In the genomic region with DNA sequence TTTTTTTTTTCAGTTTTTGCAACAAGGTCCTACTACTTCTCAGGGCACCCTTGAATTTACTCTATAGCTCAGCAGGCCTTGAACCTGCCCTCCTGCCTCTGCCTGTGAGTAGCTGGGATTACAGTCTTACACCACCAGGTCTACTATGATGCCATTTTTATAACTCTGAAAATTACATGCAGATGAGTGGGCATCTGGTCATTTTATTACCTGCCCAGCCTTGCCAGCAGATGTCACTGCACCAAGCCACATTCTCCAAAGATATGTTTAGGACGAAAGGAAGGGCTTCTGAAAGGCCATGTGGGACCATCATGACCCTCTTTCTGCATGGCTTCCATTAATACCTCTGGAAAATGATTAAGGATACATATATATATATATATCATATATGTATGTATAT, we compare ENCODE assay signal across 18 mouse cellular contexts. TPM values are rescaled to one million over a fixed set of nuclear protein-coding genes. Genes with fewer than 3 reads are reported as not detected.
DNase-seq lines count a peak whose midpoint lies in the region; ATAC-seq and TF ChIP-seq lines count a peak whose summit lies in the region.
"Had no signal": no experiment of that assay in that cellular context is flagged by ENCODE, and none has a peak within 500 bp of the region (broad histone marks: within the 10 kb centered on the region; RNA-seq: fewer than 3 reads in every experiment).

No protein-coding gene starts in this region.

- H3K9me3 ChIP-seq in lung, embryonic 14.5 days (ENCODE audit: low read depth, low read length), result no peaks in the 10 kb centered on the region
- H3K9me3 ChIP-seq in liver, embryonic 13.5 days (replicated peaks), result no peaks in the 10 kb centered on the region
- H3K9me3 ChIP-seq in limb, embryonic 10.5 days (replicated peaks), result no peaks in the 10 kb centered on the region
- H3K9me3 ChIP-seq: embryonic facial prominence, embryonic 10.5 days; forebrain, embryonic 13.5 days; midbrain, embryonic 12.5 days had no signal

- intact Hi-C loops in heart, adult 2 months (cut with DNase I), result loop anchor here (1.0 kb wide), 1 partner anchor 201 kb away; no protein-coding TSS in a partner anchor
- intact Hi-C loops in heart, postnatal 25 days (cut with DNase I), result loop anchor here (2.0 kb wide), 1 partner anchor 201 kb away; no protein-coding TSS in a partner anchor

- H3K27ac ChIP-seq in heart, adult 2 months, result no peak overlapping the region
- H3K27ac ChIP-seq in lung, embryonic 14.5 days (ENCODE audit: low read depth), result no peak overlapping the region
- H3K27ac ChIP-seq in liver, embryonic 13.5 days, result peak overlapping the region; percentile 85
- H3K27ac ChIP-seq in limb, embryonic 10.5 days, result no peak overlapping the region
- H3K27ac ChIP-seq: embryonic facial prominence, embryonic 10.5 days; forebrain, embryonic 13.5 days; midbrain, embryonic 12.5 days had no signal

- no peak overlapping the region for H3K4me3 ChIP-seq in heart, adult 2 months
- H3K4me3 ChIP-seq in lung, embryonic 14.5 days (ENCODE audit: low read depth, low read length), result no peak overlapping the region
- no peak overlapping the region for H3K4me3 ChIP-seq in liver, embryonic 13.5 days (replicated peaks)
- H3K4me3 ChIP-seq in limb, embryonic 10.5 days, result no peak overlapping the region
- H3K4me3 ChIP-seq: embryonic facial prominence, embryonic 10.5 days; forebrain, embryonic 13.5 days; midbrain, embryonic 12.5 days had no signal

- DNase-seq in heart, adult 2 months, result no peak
- no peak for DNase-seq in heart, postnatal 25 days (ENCODE audit: low spot score)
- peak; percentile 31 for DNase-seq in lung, embryonic 14.5 days
- no peak for DNase-seq in lung, adult 18-20 months
- no peak for DNase-seq in liver, embryonic 13.5 days
- DNase-seq in splenic B cell, adult 2 months (ENCODE audit: low read depth, low spot score), result peak; percentile 37
- DNase-seq in limb, embryonic 10.5 days (ENCODE audit: low spot score), result no peak
- no peak for DNase-seq in retina, embryonic 14.5 days (ENCODE audit: low spot score)
- DNase-seq: adrenal gland, adult 2 months; gastrocnemius, postnatal 10 days; kidney, adult 9 months; retina, postnatal 1 day; thymus, postnatal 14 days had no signal

- no peak for ATAC-seq in lung, embryonic 14.5 days (ENCODE audit: insufficient read depth)
- ATAC-seq in liver, embryonic 13.5 days (ENCODE audit: low read depth), result no peak
- ATAC-seq: forebrain, embryonic 13.5 days had no signal

- H3K4me1 ChIP-seq in heart, adult 2 months (ENCODE audit: control insufficient read depth, insufficient read depth, low read length), result no peaks in the 10 kb centered on the region
- H3K4me1 ChIP-seq in lung, embryonic 14.5 days (ENCODE audit: insufficient read depth), result no peaks in the 10 kb centered on the region
- H3K4me1 ChIP-seq in liver, embryonic 13.5 days (replicated peaks), result peaks cover 57% of the 10 kb centered on the region
- H3K4me1 ChIP-seq in limb, embryonic 10.5 days, result no peaks in the 10 kb centered on the region
- H3K4me1 ChIP-seq: embryonic facial prominence, embryonic 10.5 days; forebrain, embryonic 13.5 days; midbrain, embryonic 12.5 days had no signal

- H3K27me3 ChIP-seq in heart, adult 2 months (ENCODE audit: control insufficient read depth, insufficient read depth, low read length), result no peaks in the 10 kb centered on the region
- H3K27me3 ChIP-seq in lung, embryonic 14.5 days (ENCODE audit: insufficient read depth, low read length), result no peaks in the 10 kb centered on the region
- peaks cover 3% of the 10 kb centered on the region; the same call in 1 of the 2 replicates for H3K27me3 ChIP-seq in liver, embryonic 13.5 days
- H3K27me3 ChIP-seq in splenic B cell, adult 2 months (ENCODE audit: control insufficient read depth, insufficient read depth, low read length, poor library complexity, severe bottlenecking), result no peaks in the 10 kb centered on the region
- no peaks in the 10 kb centered on the region for H3K27me3 ChIP-seq in limb, embryonic 10.5 days (ENCODE audit: low read depth, poor library complexity, severe bottlenecking)
- H3K27me3 ChIP-seq: forebrain, embryonic 13.5 days; midbrain, embryonic 12.5 days had no signal

- 42% methylated on average over 1 of the region's 1 CpGs for whole genome bisulfite sequencing in heart, adult 2 months
- 56% methylated on average over 1 of the region's 1 CpGs for WGBS in lung, embryonic 14.5 days
- WGBS in liver, embryonic 13.5 days (ENCODE audit: insufficient replicate concordance), result 50% methylated on average over 1 of the region's 1 CpGs
- WGBS in limb, embryonic 10.5 days, result 68% methylated on average over 1 of the region's 1 CpGs

- no peak for TF ChIP-seq POLR2A in heart, adult 2 months (IDR thresholded peaks at IDR 0.05; ENCODE audit: insufficient read depth, low read depth, low read length)

- H3K9ac ChIP-seq in heart, adult 2 months (ENCODE audit: low read depth, low read length), result no peak overlapping the region
- no peak overlapping the region for H3K9ac ChIP-seq in lung, embryonic 14.5 days
- H3K9ac ChIP-seq in liver, embryonic 13.5 days, result peak overlapping the region; percentile 49
- H3K9ac ChIP-seq: forebrain, embryonic 13.5 days; midbrain, embryonic 12.5 days had no signal

- no peak for TF ChIP-seq EP300 in heart, adult 2 months (IDR thresholded peaks at IDR 0.05; ENCODE audit: insufficient read depth, low read depth, low read length)

- H3K36me3 ChIP-seq in heart, adult 2 months (ENCODE audit: control insufficient read depth, insufficient read depth, low read length), result no peaks in the 10 kb centered on the region
- no peaks in the 10 kb centered on the region for H3K36me3 ChIP-seq in lung, embryonic 14.5 days (ENCODE audit: insufficient read depth)
- H3K36me3 ChIP-seq in liver, embryonic 13.5 days, result no peaks in the 10 kb centered on the region
- no peaks in the 10 kb centered on the region for H3K36me3 ChIP-seq in splenic B cell, adult 2 months (ENCODE audit: control insufficient read depth, insufficient read depth, low read length, poor library complexity, severe bottlenecking)
- no peaks in the 10 kb centered on the region for H3K36me3 ChIP-seq in limb, embryonic 10.5 days
- H3K36me3 ChIP-seq: embryonic facial prominence, embryonic 10.5 days; midbrain, embryonic 12.5 days had no signal

- no peak overlapping the region for H3K4me2 ChIP-seq in lung, embryonic 14.5 days
- peak overlapping the region; percentile 44 for H3K4me2 ChIP-seq in liver, embryonic 13.5 days
- H3K4me2 ChIP-seq: forebrain, embryonic 13.5 days; midbrain, embryonic 12.5 days had no signal

- no peaks in the 10 kb centered on the region for H3K79me2 ChIP-seq in heart, adult 2 months (replicated peaks; ENCODE audit: control insufficient read depth, insufficient read depth, low read length)

- TF ChIP-seq CTCF in heart, adult 2 months (IDR thresholded peaks at IDR 0.05), result peak; percentile 62
- TF ChIP-seq CTCF in lung, embryonic 14.5 days (IDR thresholded peaks at IDR 0.05; ENCODE audit: low read depth), result peak; percentile 42

RNA-seq across cellular contexts. Expression of gene Kat7, which starts 9.5 kb away (rescaled TPM):
- total RNA-seq in heart, adult 2 months (2021), result 10 to 100 TPM; 25.9 to 28.6 TPM
- polyA plus RNA-seq in heart, adult 2 months (2012; rRNA removed), result 19.8 and 31.4 TPM in 2 replicates
- total RNA-seq in heart, postnatal 25 days (2021), result 10 to 100 TPM; 26.9 to 28.5 TPM
- polyA plus RNA-seq in lung, embryonic 14.5 days (2014; fragmentation: Nextera tagmentation; extraction: Ambion mirVana), result 77.0 and 83.7 TPM in 2 replicates
- 33.4 and 39.7 TPM in 2 replicates for polyA plus RNA-seq in liver, embryonic 13.5 days (2015; fragmentation: Nextera tagmentation; extraction: Ambion mirVana)
- polyA plus RNA-seq in limb, embryonic 10.5 days (2016; fragmentation: Nextera tagmentation; extraction: Ambion mirVana), result 93.9 and 99.0 TPM in 2 replicates

RNA-seq across cellular contexts. Expression of gene Fam117a, which starts 17.3 kb away (rescaled TPM):
- 1 to 10 TPM; 8.6 to 10.0 TPM for total RNA-seq in heart, adult 2 months (2021)
- 9.1 and 19.0 TPM in 2 replicates for polyA plus RNA-seq in heart, adult 2 months (2012; rRNA removed)
- total RNA-seq in heart, postnatal 25 days (2021), result 1 to 10 TPM; 7.8 to 8.8 TPM
- 12.9 and 14.6 TPM in 2 replicates for polyA plus RNA-seq in lung, embryonic 14.5 days (2014; fragmentation: Nextera tagmentation; extraction: Ambion mirVana)
- 58.0 and 64.5 TPM in 2 replicates for polyA plus RNA-seq in liver, embryonic 13.5 days (2015; fragmentation: Nextera tagmentation; extraction: Ambion mirVana)
- polyA plus RNA-seq in limb, embryonic 10.5 days (2016; fragmentation: Nextera tagmentation; extraction: Ambion mirVana), result 12.8 and 15.0 TPM in 2 replicates

RNA-seq across cellular contexts. Expression of gene Tac4, which starts 58.2 kb away (rescaled TPM):
- not detected for total RNA-seq in heart, adult 2 months (2021)
- 0.12 TPM in 1 of 2 replicates, not detected in the other for polyA plus RNA-seq in heart, adult 2 months (2012; rRNA removed)
- total RNA-seq in heart, postnatal 25 days (2021), result not detected
- not detected in 2 replicates for polyA plus RNA-seq in lung, embryonic 14.5 days (2014; fragmentation: Nextera tagmentation; extraction: Ambion mirVana)
- polyA plus RNA-seq in liver, embryonic 13.5 days (2015; fragmentation: Nextera tagmentation; extraction: Ambion mirVana), result not detected in 2 replicates
- polyA plus RNA-seq in limb, embryonic 10.5 days (2016; fragmentation: Nextera tagmentation; extraction: Ambion mirVana), result not detected in 2 replicates
- total RNA-seq: adrenal gland, adult 2 months; gastrocnemius, postnatal 10 days; layer of hippocampus, postnatal 10 days had no signal
- polyA plus RNA-seq: adrenal gland, adult 2 months; embryonic facial prominence, embryonic 10.5 days; forebrain, embryonic 13.5 days; heart, embryonic 16.5 days had no signal

Comparison
In these comparisons a context has a peak if more than half of its experiments do, and no peak if none do; other contexts are left out.
1. DNase-seq: peak in lung, embryonic 14.5 days (single experiment) and splenic B cell, adult 2 months (single experiment); none in heart, adult 2 months (0 of 2), heart, postnatal 25 days (single experiment), lung, adult 18-20 months (0 of 2), liver, embryonic 13.5 days (single experiment), limb, embryonic 10.5 days (single experiment) and retina, embryonic 14.5 days (single experiment).